Mouse (Mus musculus): Measurements from ENCODE around the gene C2cd5. TPM values are rescaled to one million over a fixed set of nuclear protein-coding genes. Genes with fewer than 3 reads are reported as not detected.

C2cd5 gene
- polyA plus RNA-seq, 1 experiment from 2014 or later, result 48.1 TPM

GRCm38 (mm10) chr6:142996887-142997286, 103.1 kb downstream of the C2cd5 start:
- Histone ChIP-seq H3K27ac (no peak overlapping the region), H3K9ac (no peak overlapping the region), H3K4me2 (replicated peaks) (no peak overlapping the region), H3K4me1 (peaks cover 10% of the 10 kb centered on the region; the same call in 1 of the 2 replicates), H3K9me3 (no peaks in the 10 kb centered on the region), H3K4me3 (no peak overlapping the region), H3K27me3 (replicated peaks) (no peaks in the 10 kb centered on the region), H3K36me3 (no peaks in the 10 kb centered on the region)
- ATAC-seq (ENCODE audit: low FRiP score, low read depth), result no peak
- 69% methylated on average over 3 of the region's 3 CpGs for WGBS

DNA sequence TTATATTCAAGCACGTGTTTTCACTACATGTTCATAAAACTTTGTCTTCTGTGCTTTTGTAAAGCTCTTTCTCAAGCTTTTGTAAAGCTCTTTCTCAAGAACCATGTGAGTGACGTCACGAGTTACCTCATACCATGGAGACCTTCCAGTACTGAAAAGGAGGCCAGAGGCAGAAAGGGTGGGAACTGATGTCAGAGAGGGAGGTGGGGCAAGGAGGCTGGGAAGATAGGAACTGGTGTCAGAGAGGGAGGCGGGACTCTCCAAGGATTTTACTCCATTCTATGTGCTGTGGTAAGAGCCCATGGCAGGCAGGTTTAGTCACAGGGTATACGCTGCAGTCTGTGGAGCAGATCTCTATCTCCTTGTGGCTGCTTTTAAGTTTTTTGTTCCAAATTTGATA, 104.4 kb downstream of the C2cd5 start:
- no peaks in the 10 kb centered on the region for H3K36me3 ChIP-seq
- H3K4me2 ChIP-seq (replicated peaks), result no peak overlapping the region
- no peak overlapping the region for H3K4me3 ChIP-seq
- WGBS, result 69% methylated on average over 5 of the region's 5 CpGs
- no peaks in the 10 kb centered on the region for H3K27me3 ChIP-seq (replicated peaks)
- no peak for ATAC-seq (ENCODE audit: low FRiP score, low read depth)
- H3K9ac ChIP-seq, result no peak overlapping the region
- no peak overlapping the region for H3K27ac ChIP-seq
- H3K4me1 ChIP-seq, result peaks cover 10% of the 10 kb centered on the region; the same call in 1 of the 2 replicates
- H3K9me3 ChIP-seq, result no peaks in the 10 kb centered on the region

GRCm38 (mm10) chr6:142994821-142995220, 105.1 kb downstream of the C2cd5 start:
- 63% methylated on average over 7 of the region's 7 CpGs for WGBS
- ATAC-seq (ENCODE audit: low FRiP score, low read depth), result no peak
- no peaks in the 10 kb centered on the region for H3K27me3 ChIP-seq (replicated peaks)
- H3K27ac ChIP-seq, result no peak overlapping the region
- no peaks in the 10 kb centered on the region for H3K9me3 ChIP-seq
- no peak overlapping the region for H3K4me2 ChIP-seq (replicated peaks)
- peaks cover 10% of the 10 kb centered on the region; the same call in 1 of the 2 replicates for H3K4me1 ChIP-seq
- no peak overlapping the region for H3K4me3 ChIP-seq
- no peaks in the 10 kb centered on the region for H3K36me3 ChIP-seq
- no peak overlapping the region for H3K9ac ChIP-seq

DNA sequence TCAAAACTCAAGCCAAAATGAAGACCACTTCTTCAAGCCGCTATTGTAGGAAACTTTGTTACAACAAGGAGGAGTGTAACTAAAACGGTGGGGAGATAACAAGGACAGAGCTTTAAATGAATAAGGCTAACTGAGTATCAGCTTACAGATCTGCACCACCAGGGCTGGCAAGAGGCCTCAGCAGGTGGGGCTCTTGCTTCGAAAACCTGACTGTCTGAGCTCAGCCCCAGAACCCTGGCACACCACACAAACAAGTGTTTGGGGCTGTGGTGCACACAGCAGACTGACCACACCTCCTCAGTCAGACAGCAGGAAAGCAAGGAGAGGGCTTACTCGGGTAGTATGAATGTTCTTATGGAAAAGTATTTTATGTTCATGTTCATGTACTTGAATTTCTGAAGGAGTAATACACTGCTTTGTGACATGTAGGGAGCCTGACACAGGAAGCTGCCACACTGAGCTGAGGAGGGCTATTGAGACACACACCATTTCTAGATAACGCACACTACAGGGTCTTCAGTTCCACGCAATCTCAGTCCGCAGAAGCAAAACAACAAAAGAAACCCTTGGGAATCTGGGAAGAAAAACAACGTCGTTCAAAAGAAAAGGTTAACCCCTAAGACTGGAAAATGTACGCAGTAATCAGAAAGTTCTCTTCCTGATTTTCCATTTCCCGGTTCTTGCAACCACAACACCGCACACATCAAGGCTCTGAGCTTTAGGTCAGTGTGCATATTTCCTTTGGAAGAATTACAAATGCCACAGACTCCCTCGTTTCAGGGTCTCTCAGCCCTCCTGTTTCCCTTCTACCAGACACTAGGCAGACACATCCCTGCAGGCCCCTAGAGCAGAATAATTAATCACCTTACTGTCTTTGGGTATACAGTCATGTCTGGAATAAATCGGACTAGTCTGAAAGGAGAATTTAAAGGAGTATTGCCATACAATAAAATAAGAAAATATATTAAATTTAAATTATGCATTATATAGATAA, 105.9 kb downstream of the C2cd5 start:
- 36% methylated on average over 14 of the region's 14 CpGs for WGBS
- no peaks in the 10 kb centered on the region for H3K9me3 ChIP-seq
- H3K27ac ChIP-seq, result no peak overlapping the region
- peaks cover 10% of the 10 kb centered on the region; the same call in 1 of the 2 replicates for H3K4me1 ChIP-seq
- ATAC-seq (ENCODE audit: low FRiP score, low read depth), result 0 out of 2 replicates have a peak, but pooled peaks have one; percentile 34
- H3K4me3 ChIP-seq, result no peak overlapping the region
- no peaks in the 10 kb centered on the region for H3K27me3 ChIP-seq (replicated peaks)
- no peaks in the 10 kb centered on the region for H3K36me3 ChIP-seq
- H3K4me2 ChIP-seq (replicated peaks), result no peak overlapping the region
- H3K9ac ChIP-seq, result no peak overlapping the region

GRCm38 (mm10) chr6:142992971-142993370, 107.0 kb downstream of the C2cd5 start:
- H3K4me1 ChIP-seq, result peaks cover 10% of the 10 kb centered on the region; the same call in 1 of the 2 replicates
- H3K9me3 ChIP-seq, result no peaks in the 10 kb centered on the region
- no peak overlapping the region for H3K4me2 ChIP-seq (replicated peaks)
- H3K4me3 ChIP-seq, result no peak overlapping the region
- no peak overlapping the region for H3K9ac ChIP-seq
- H3K27me3 ChIP-seq (replicated peaks), result no peaks in the 10 kb centered on the region
- ATAC-seq (ENCODE audit: low FRiP score, low read depth), result no peak
- no peak overlapping the region for H3K27ac ChIP-seq
- no peaks in the 10 kb centered on the region for H3K36me3 ChIP-seq
- 74% methylated on average over 2 of the region's 2 CpGs for WGBS

DNA sequence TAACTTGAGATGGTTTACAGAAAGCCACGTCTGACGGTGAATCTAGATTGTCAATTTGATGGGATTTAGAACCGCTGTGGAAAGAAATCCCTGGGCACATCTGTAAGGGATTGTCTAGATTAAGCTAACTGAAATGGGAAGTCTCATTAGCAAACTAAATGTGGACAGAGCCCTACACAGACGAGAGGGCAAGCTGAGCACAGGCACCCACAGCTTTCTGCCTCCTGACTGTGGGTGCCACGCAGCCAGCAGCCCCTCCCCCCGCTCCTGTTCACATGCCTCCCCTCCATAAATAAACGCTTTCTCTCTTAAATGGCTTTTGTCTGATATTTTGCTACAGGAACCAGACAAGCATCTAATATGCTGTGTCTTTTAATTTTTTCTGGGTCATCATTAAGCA, 107.8 kb downstream of the C2cd5 start:
- Histone ChIP-seq H3K4me3 (no peak overlapping the region), H3K4me2 (replicated peaks) (no peak overlapping the region), H3K9ac (no peak overlapping the region), H3K36me3 (no peaks in the 10 kb centered on the region), H3K4me1 (peaks cover 10% of the 10 kb centered on the region; the same call in 1 of the 2 replicates), H3K27me3 (replicated peaks) (no peaks in the 10 kb centered on the region), H3K27ac (no peak overlapping the region), H3K9me3 (no peaks in the 10 kb centered on the region)
- no peak for ATAC-seq (ENCODE audit: low FRiP score, low read depth)
- whole genome bisulfite sequencing, result 52% methylated on average over 7 of the region's 7 CpGs

GRCm38 (mm10) chr6:142991391-142992059, 108.4 kb downstream of the C2cd5 start:
- ATAC-seq (ENCODE audit: low FRiP score, low read depth), result no peak; the same call in 1 of the 2 replicates
- Histone ChIP-seq H3K27me3 (replicated peaks) (no peaks in the 10 kb centered on the region), H3K9me3 (no peaks in the 10 kb centered on the region), H3K4me3 (no peak overlapping the region), H3K36me3 (no peaks in the 10 kb centered on the region), H3K4me2 (replicated peaks) (no peak overlapping the region), H3K27ac (no peak overlapping the region), H3K4me1 (peaks cover 10% of the 10 kb centered on the region; the same call in 1 of the 2 replicates), H3K9ac (no peak overlapping the region)
- WGBS, result 61% methylated on average over 7 of the region's 7 CpGs

DNA sequence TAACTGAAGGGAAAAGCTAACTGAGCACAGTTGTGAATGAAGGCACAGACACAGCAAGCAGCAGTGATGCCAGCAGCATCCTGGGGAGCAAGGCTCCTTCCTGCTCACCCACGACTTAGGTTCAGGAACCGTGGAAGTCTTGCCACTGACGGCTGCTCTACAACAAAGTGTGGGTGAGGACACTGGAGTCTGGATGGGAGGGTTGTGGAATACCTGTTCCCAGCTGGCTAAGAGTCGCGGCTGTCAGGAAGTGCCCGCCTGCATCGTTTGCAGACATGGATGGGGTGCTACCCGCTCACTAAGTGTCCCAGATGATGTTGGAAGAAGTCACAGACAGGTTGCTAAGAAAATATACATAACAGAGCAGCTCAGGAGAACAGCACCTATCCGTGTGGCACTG, 109.4 kb downstream of the C2cd5 start:
- no peaks in the 10 kb centered on the region for H3K27me3 ChIP-seq (replicated peaks)
- no peak overlapping the region for H3K27ac ChIP-seq
- 81% methylated on average over 9 of the region's 9 CpGs for WGBS
- H3K9me3 ChIP-seq, result no peaks in the 10 kb centered on the region
- ATAC-seq (ENCODE audit: low FRiP score, low read depth), result no peak
- H3K4me2 ChIP-seq (replicated peaks), result no peak overlapping the region
- no peak overlapping the region for H3K4me3 ChIP-seq
- peaks cover 10% of the 10 kb centered on the region; the same call in 1 of the 2 replicates for H3K4me1 ChIP-seq
- H3K9ac ChIP-seq, result no peak overlapping the region
- no peaks in the 10 kb centered on the region for H3K36me3 ChIP-seq

DNA sequence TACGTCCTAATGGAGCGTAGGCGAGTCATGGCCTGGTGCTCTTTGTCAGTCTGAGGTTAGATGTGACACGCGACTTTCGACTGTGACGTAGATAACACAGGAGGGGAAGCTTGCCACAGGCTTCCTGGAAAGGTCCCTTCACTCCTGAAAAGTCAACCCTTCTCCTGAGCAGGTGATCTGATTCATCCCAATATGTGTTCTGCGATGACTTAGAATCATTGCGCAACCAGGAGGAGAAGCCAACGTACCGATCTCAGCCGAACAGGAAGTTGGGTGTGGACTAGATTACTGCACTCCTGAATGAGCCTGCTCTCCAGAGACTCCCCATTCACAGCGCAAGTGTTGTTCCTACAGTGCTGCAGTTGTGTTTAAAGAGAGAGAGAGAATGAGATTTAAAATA, 110.4 kb downstream of the C2cd5 start:
- Histone ChIP-seq H3K27me3 (replicated peaks) (no peaks in the 10 kb centered on the region), H3K36me3 (no peaks in the 10 kb centered on the region), H3K9ac (no peak overlapping the region), H3K4me2 (replicated peaks) (no peak overlapping the region), H3K4me3 (no peak overlapping the region), H3K27ac (no peak overlapping the region), H3K4me1 (peaks cover 10% of the 10 kb centered on the region; the same call in 1 of the 2 replicates), H3K9me3 (no peaks in the 10 kb centered on the region)
- WGBS, result 94% methylated on average over 13 of the region's 13 CpGs
- no peak for ATAC-seq (ENCODE audit: low FRiP score, low read depth)

GRCm38 (mm10) chr6:142988753-142989152, 111.2 kb downstream of the C2cd5 start:
- Histone ChIP-seq H3K9ac (no peak overlapping the region), H3K9me3 (no peaks in the 10 kb centered on the region), H3K27me3 (replicated peaks) (no peaks in the 10 kb centered on the region), H3K4me2 (replicated peaks) (no peak overlapping the region), H3K36me3 (no peaks in the 10 kb centered on the region), H3K4me3 (no peak overlapping the region), H3K4me1 (peaks cover 6% of the 10 kb centered on the region; the same call in 1 of the 2 replicates), H3K27ac (no peak overlapping the region)
- 31% methylated on average over 10 of the region's 10 CpGs for WGBS
- no peak for ATAC-seq (ENCODE audit: low FRiP score, low read depth)

- H3K4me2 ChIP-seq (replicated peaks), result no peak overlapping the region
- H3K9me3 ChIP-seq, result no peaks in the 10 kb centered on the region
- H3K4me1 ChIP-seq, result 0 out of 2 replicates have a peak, but pooled peaks cover under 1% of the 10 kb centered on the region
- H3K36me3 ChIP-seq, result no peaks in the 10 kb centered on the region
- H3K27ac ChIP-seq, result no peak overlapping the region
- WGBS, result 82% methylated on average over 6 of the region's 6 CpGs
- H3K9ac ChIP-seq, result no peak overlapping the region
- ATAC-seq (ENCODE audit: low FRiP score, low read depth), result no peak
- no peak overlapping the region for H3K4me3 ChIP-seq
- H3K27me3 ChIP-seq (replicated peaks), result no peaks in the 10 kb centered on the region
These were observed 111.7 kb downstream of the C2cd5 start for GRCm38 (mm10) chr6:142988231-142988630.

DNA sequence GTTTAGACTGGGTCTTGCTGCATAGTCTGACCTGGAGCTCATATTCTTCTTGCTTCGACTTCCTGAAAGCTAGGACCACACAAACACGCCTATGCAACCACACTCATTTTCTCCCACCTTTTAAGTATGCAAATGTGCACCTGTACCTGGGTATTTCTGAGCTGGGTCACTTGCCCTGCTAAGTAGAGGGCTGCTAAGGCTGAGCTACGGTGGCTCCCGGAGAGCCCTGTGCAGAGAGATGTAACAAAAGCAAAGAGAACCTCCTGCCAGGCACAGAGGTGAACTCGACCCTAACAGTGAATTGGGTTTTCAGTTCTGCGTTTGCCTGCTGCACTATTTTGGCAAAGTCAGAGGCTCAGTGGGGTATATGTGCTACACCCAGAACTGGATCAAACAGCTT, 112.3 kb downstream of the C2cd5 start:
- ATAC-seq (ENCODE audit: low FRiP score, low read depth), result no peak
- Histone ChIP-seq H3K9me3 (no peaks in the 10 kb centered on the region), H3K36me3 (no peaks in the 10 kb centered on the region), H3K4me2 (replicated peaks) (no peak overlapping the region), H3K27ac (no peak overlapping the region), H3K27me3 (replicated peaks) (no peaks in the 10 kb centered on the region), H3K4me3 (no peak overlapping the region), H3K9ac (no peak overlapping the region), H3K4me1 (no peaks in the 10 kb centered on the region)
- WGBS, result 72% methylated on average over 6 of the region's 6 CpGs
